Mouse (Mus musculus) cerebellum, adult 2 months (tissue): ENCODE data around the gene Lrrc10b.

Experiments used
- CTCF ChIP-seq: fragments of 200-500 bp; IDR thresholded peaks from 2 replicates; pipeline ENCODE4 v1.5.1; 2011; ENCODE audit warnings: low read depth, mild to moderate bottlenecking, control low read depth, low read length, moderate library complexity, borderline replicate concordance; ENCODE audit not compliant: insufficient read depth
- POLR2A ChIP-seq: fragments of 200-500 bp; IDR thresholded peaks from 2 replicates; pipeline ENCODE4 v1.6.1; 2011; ENCODE audit warnings: low read length, control low read depth, borderline replicate concordance; ENCODE audit not compliant: insufficient read depth

GRCm38 (mm10) chr19:10461584-10461983 is 4.3 kb upstream of the Lrrc10b start:
- no peak for TF ChIP-seq POLR2A
- TF ChIP-seq CTCF: no peak
